Mouse (Mus musculus) common myeloid progenitor, adult 5-6 weeks (primary cell): ENCODE results near the gene Gm4907. TPM values are rescaled to one million over a fixed set of nuclear protein-coding genes. Genes with fewer than 3 reads are reported as not detected.
"Not testable (repeated sequence)": the region's sequence is repeated elsewhere in the genome, so short reads cannot be mapped to it uniquely, and the experiment has no call there.

ENCODE experiments used
- ATAC-seq: replicated peaks from 2 replicates; pipeline ENCODE4 v1.8.0; 2016; ENCODE audit warnings: low read depth, mild to moderate bottlenecking, moderate TSS enrichment, inconsistent platforms; ENCODE audit not compliant: poor library complexity, severe bottlenecking
- total RNA-seq: library from RNA; stranded (forward); fragments of 200-1000, 187-1606 nt; gene quantifications from 2 replicates; pipeline ENCODE4 v1.2.3, GENCODE M21; 2017

The Gm4907 gene
- total RNA-seq, result not detected in 2 replicates

DNA sequence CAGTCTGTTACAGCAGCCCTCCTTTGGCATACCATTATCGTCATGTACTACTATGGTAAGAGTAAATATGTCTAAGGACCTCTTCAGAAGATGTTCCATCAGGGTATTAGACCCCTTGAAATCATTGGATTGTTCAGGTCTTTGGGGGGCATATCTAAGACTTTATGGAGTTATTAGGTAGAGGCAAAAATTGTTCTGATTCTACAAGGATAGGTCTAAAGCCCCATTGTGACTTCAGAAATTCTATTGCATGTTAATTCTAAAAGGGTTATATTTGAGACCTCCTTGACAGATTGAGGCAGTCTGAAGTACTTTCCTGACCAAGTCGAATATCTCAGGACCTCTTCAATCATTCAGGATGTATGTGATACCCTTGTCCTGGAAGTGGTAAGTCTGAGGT is at the start of gene Gm4907:
Gene Gm4907 (plus strand): TSS at position 301 of the 400 bp plus-strand sequence.
- not testable (repeated sequence) for ATAC-seq

- not testable (repeated sequence) for ATAC-seq
Measured at GRCm38 (mm10) chrX:23833784-23834183, 48.6 kb upstream of the Gm4907 start.

DNA sequence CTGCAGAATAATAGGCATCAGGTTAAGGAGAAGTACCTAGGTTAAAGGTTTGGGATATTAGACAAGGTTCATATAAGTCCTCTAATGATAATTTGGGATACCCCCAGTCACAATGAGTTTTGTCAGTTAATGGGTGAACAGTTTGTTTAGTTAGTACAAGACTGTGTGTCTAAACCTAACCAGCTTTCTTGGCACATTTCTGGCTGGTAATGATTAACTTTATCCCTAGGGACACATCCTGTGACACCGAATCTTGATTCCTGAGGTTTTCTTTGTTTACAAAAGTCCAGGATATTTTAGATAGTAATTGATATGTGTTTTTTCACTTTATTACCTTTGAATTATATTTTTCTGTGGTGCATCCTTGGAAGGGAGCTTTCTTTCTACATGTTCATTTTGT is 41.4 kb upstream of the Gm4907 start:
- no peak for ATAC-seq

GRCm38 (mm10) chrX:23954161-23954560 is 71.8 kb downstream of the Gm4907 start:
- ATAC-seq, result no peak

Other genes starting within 250 kb of the Gm4907 start
- 8.8 and 14.3 TPM in 2 replicates for gene Wdr44, start 189.5 kb upstream of the Gm4907 start, total RNA-seq
- gene Gm4985, start 76.4 kb downstream of the Gm4907 start, total RNA-seq, result not detected in 2 replicates